Mouse (Mus musculus) small intestine, adult 2 months (tissue): ENCODE results near the gene Cfl2. TPM values are rescaled to one million over a fixed set of nuclear protein-coding genes. Genes with fewer than 3 reads are reported as not detected.

ENCODE experiments used
- H3K27ac ChIP-seq: fragments of 200-500 bp; 2 replicates; pipeline ENCODE4 v1.5.1; 2012; ENCODE audit warnings: low read depth, low read length, control low read depth, inconsistent platforms; ENCODE audit not compliant: insufficient read depth
- H3K27me3 ChIP-seq: fragments of 200-500 bp; 2 replicates; pipeline ENCODE4 v1.6.1; 2012; ENCODE audit warnings: mild to moderate bottlenecking, moderate library complexity, low read length, inconsistent platforms; ENCODE audit not compliant: control insufficient read depth, insufficient read depth
- H3K36me3 ChIP-seq: fragments of 200-500 bp; 2 replicates; pipeline ENCODE4 v1.6.1; 2012; ENCODE audit warnings: mild to moderate bottlenecking, low read length, control low read depth, inconsistent platforms; ENCODE audit not compliant: control insufficient read depth, insufficient read depth
- H3K4me1 ChIP-seq: fragments of 200-500 bp; 2 replicates; pipeline ENCODE4 v1.6.1; 2012; ENCODE audit warnings: low read length, inconsistent platforms, mixed read lengths; ENCODE audit not compliant: control insufficient read depth, insufficient read depth, insufficient read length
- H3K4me3 ChIP-seq: fragments of 200-500 bp; 2 replicates; pipeline ENCODE4 v1.5.1; 2012; ENCODE audit warnings: low read depth, mild to moderate bottlenecking, control low read depth, inconsistent platforms, low read length, moderate library complexity
- CTCF ChIP-seq: fragments of 200-500 bp; IDR thresholded peaks from 2 replicates; pipeline ENCODE4 v1.5.1; 2012; ENCODE audit warnings: low read depth, mild to moderate bottlenecking, control low read depth, inconsistent platforms, low read length, moderate library complexity, mixed read lengths; ENCODE audit not compliant: insufficient replicate concordance, insufficient read length; ENCODE audit errors: extremely low read depth
- POLR2A ChIP-seq: fragments of 200-500 bp; IDR thresholded peaks from 2 replicates; pipeline ENCODE4 v1.6.1; 2012; ENCODE audit warnings: low read depth, mild to moderate bottlenecking, control low read depth, inconsistent platforms, low read length, moderate library complexity
- WGBS: fragments of 180-500 bp; shearing (Covaris S2); methylation state at CpG from one replicate; pipeline ENCODE4 v1.1.7; 2018; 5-methylcytosine and 5-hydroxymethylcytosine counted together
- polyA plus RNA-seq: library from polyadenylated mRNA; depleted of rRNA; stranded (reverse); fragments of >200 nt; gene quantifications from 2 replicates; pipeline ENCODE4 v1.2.3, GENCODE M21; 2012; rRNA removed

The Cfl2 gene
- polyA plus RNA-seq, 1 experiment = 0.75 TPM

DNA sequence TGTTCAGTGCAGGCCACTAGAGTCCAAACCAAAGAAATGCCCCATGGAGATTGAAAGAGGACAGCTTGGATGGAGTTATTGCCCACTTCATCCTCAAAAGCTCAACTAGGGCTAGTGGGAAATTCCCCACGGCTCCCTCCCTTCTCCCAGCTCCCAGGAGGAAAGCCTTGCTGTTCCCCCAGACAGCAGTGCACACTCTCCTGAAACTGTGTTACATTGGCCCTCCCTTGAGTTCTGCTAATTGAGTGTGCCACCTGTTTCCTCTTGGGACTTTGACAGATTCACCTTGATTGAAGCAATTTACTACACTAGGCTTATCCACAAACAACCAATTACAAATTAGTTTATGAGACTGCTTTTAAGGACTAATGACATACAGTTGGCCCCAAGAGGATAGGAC is 34.6 kb downstream of the Cfl2 start:
- 63% methylated on average over 1 of the region's 1 CpGs for WGBS
- no peaks in the 10 kb centered on the region for H3K4me1 ChIP-seq
- TF ChIP-seq CTCF (no peak), POLR2A (no peak)

DNA sequence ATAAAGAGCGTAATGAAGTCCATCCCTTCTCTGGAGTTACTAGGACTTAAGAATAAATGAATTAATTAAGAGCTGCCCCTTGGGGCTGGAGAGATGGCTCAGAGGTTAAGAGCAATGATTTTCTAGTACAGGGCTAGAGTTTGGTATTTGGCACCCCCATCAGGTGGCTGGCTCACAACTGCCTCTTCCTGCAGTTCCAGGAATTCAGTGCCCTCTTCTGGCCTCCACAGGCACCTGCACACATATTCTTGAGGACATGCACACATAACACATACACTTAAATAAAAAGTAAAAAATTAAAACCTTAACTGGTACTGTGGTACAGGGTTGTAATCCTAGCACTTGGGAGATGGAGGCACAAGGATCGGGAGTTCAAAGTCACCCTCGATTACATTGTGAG is 37.5 kb downstream of the Cfl2 start:
- Histone ChIP-seq H3K27me3 (no peaks in the 10 kb centered on the region), H3K27ac (no peak overlapping the region), H3K4me1 (peaks cover under 1% of the 10 kb centered on the region; the same call in 1 of the 2 replicates), H3K36me3 (no peaks in the 10 kb centered on the region), H3K4me3 (no peak overlapping the region)
- TF ChIP-seq CTCF = peak; percentile 60; the same call in 1 of the 2 replicates
- no peak for TF ChIP-seq POLR2A
- 98% methylated on average over 3 of the region's 3 CpGs for WGBS

More for the DNA sequence above, 34.6 kb downstream of the Cfl2 start:
- H3K4me3 ChIP-seq = no peak overlapping the region
- no peak overlapping the region for H3K27ac ChIP-seq
- no peaks in the 10 kb centered on the region for H3K36me3 ChIP-seq
- H3K27me3 ChIP-seq = no peaks in the 10 kb centered on the region

DNA sequence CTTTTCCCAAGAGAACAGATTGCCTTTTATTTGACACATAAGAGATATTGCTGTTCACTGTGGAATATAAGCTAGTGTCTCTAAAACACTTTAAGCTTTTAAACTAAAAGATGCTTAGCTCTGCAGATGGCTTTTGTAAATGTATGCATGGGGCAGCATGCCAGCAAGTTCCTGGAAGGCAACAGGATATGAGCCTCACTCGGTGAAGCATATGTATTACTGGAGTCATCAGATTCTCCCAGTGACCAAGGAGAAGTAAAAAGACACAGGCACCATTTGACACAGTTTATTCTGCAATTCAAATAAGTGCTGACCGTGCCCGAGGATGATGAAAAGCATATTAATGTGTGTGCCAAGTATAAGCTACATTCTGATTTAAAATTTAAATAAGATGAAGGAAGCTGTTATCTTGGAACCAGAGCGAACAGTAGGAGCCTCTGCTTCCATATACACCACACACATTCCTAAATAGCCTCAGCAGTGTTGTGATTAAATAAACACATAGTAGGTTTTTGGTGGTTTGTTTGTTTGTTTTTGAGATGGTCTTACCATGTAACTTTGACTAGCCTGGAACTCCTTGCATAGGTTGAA is 39.7 kb downstream of the Cfl2 start:
- WGBS = 57% methylated on average over 4 of the region's 4 CpGs

DNA sequence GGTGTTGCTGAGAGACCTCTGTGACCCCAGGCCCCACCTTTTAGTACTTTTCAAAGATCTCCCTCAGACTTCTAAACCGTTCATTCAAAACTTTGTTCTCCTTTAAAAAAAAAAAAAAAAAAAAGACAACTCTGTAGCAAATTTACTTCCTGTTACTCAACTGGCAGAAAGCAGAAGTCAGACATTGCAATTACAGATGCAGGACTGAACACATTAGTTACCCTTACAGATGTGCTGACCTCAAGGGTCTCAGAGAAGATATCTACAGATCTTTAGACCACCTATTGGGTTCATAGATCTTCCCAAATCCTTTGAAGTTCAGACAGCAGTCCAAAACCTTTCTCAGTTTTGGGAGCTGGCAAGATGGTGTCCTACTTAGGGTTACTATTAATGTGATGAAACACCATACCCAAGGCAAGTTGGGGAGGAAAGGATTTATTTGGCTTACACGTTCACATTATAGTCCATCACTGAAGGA is 42.0 kb downstream of the Cfl2 start:
- Histone ChIP-seq H3K4me3 (no peak overlapping the region), H3K27me3 (no peaks in the 10 kb centered on the region), H3K36me3 (no peaks in the 10 kb centered on the region), H3K27ac (no peak overlapping the region), H3K4me1 (peaks cover 9% of the 10 kb centered on the region)
- TF ChIP-seq CTCF (no peak), POLR2A (no peak)
- WGBS = 44% methylated on average over 2 of the region's 2 CpGs

More for the DNA sequence above, 39.7 kb downstream of the Cfl2 start:
- Histone ChIP-seq H3K4me3 (no peak overlapping the region), H3K27ac (no peak overlapping the region), H3K36me3 (no peaks in the 10 kb centered on the region), H3K4me1 (peaks cover 9% of the 10 kb centered on the region), H3K27me3 (no peaks in the 10 kb centered on the region)
- TF ChIP-seq CTCF (no peak), POLR2A (no peak)

DNA sequence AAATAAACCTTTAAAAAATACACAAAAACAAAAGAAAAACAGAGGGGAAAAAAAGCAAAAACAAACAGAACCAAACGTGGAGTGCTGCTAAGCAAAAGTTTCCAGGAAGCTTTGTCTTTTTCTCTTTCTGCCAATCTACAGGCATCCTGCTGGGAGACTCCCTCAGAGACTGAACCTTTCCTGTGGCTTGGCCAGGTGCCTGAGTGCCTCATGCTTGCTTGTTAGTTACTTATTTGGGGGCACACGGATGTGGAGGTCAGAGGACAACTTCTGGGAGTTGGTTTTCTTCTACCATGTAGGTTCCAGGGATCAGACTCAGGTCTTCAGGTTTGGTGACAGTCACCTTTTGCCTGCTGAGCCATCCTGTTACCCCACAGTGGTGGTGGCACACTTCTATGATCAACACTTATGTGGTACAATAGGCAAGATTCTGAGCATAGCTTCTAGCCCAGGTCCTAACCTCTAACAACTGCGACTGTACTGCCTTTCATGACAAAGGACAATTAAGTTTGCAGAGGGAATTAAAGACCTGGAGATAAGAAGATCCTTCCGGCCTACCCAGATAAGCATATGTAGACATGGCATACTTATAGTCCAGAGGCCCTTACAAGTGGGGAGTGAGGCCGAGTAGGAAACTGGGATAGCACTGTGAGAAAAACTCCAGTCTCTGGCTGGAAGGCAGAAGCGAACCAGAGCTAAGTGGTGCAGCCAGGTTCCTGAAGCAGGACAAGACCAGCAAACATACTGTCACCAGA is 43.3 kb downstream of the Cfl2 start:
- WGBS = 25% methylated on average over 6 of the region's 6 CpGs
- peaks cover 9% of the 10 kb centered on the region for H3K4me1 ChIP-seq
- no peak overlapping the region for H3K4me3 ChIP-seq
- no peak overlapping the region for H3K27ac ChIP-seq
- TF ChIP-seq POLR2A (no peak), CTCF (no peak)
- no peaks in the 10 kb centered on the region for H3K36me3 ChIP-seq
- H3K27me3 ChIP-seq = no peaks in the 10 kb centered on the region

DNA sequence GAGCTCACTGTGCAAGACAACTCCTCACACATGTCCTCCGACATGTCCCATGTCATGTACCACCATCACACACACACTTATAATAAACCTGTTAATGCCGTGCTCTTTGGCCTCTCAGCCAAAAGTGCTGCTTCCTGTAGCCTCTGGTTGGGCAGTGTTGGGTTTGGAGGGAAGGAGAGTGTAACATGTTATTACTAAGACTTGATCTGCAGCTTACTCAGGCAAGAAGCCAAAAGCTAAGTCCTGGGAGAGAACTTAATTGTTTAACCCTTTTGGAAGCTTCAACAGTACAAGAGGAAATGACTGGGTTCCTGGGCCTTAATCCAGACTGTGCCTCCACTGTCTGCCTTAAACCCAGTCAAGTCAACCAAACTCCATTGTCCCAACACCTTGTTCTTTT is 52.5 kb downstream of the Cfl2 start:
- no peak overlapping the region for H3K4me3 ChIP-seq
- H3K27ac ChIP-seq = no peak overlapping the region
- H3K27me3 ChIP-seq = no peaks in the 10 kb centered on the region
- 7% methylated on average over 2 of the region's 2 CpGs for WGBS
- H3K36me3 ChIP-seq = no peaks in the 10 kb centered on the region
- H3K4me1 ChIP-seq = peaks cover 7% of the 10 kb centered on the region; the same call in 1 of the 2 replicates
- TF ChIP-seq POLR2A (no peak), CTCF (no peak)

Other genes with a start within 250 kb of the Cfl2 start
- 60.7 and 101 TPM in 2 replicates for gene Sptssa, start 206.3 kb downstream of the Cfl2 start, polyA plus RNA-seq
- 1.3 and 4.4 TPM in 2 replicates for gene Eapp, start 167.0 kb downstream of the Cfl2 start, polyA plus RNA-seq
- 3.3 and 14.1 TPM in 2 replicates for gene Snx6, start 67.2 kb downstream of the Cfl2 start, polyA plus RNA-seq
- not detected in 2 replicates for gene Gm20403, start 123.7 kb upstream of the Cfl2 start, polyA plus RNA-seq
- gene Baz1a, start 151.5 kb upstream of the Cfl2 start, polyA plus RNA-seq = 1.0 and 3.1 TPM in 2 replicates
- 1.4 and 1.7 TPM in 2 replicates for gene 2700097O09Rik, start 217.2 kb upstream of the Cfl2 start, polyA plus RNA-seq
- 2.5 and 6.4 TPM in 2 replicates for gene Srp54a, start 217.4 kb upstream of the Cfl2 start, polyA plus RNA-seq